Mouse (Mus musculus): Measurements from ENCODE around the gene Tsc1.

The Tsc1 gene

GRCm38 (mm10) chr2:28650526-28650925 lies 9.5 kb downstream of the Tsc1 start:
- no peak for DNase-seq

GRCm38 (mm10) chr2:28653351-28653750 lies 12.3 kb downstream of the Tsc1 start:
- no peak for DNase-seq

- peak; percentile 40 for DNase-seq
Observed at GRCm38 (mm10) chr2:28654295-28654694, 13.3 kb downstream of the Tsc1 start.

- peak; percentile 25 for DNase-seq
Observed at GRCm38 (mm10) chr2:28656216-28656615, 15.2 kb downstream of the Tsc1 start.

- no peak for DNase-seq
Observed at GRCm38 (mm10) chr2:28662891-28663290, 21.9 kb downstream of the Tsc1 start.

- DNase-seq, result no peak
Observed at GRCm38 (mm10) chr2:28665818-28666217, 24.8 kb downstream of the Tsc1 start.

GRCm38 (mm10) chr2:28671438-28671837 lies 30.4 kb downstream of the Tsc1 start:
- DNase-seq, result no peak

- DNase-seq, result no peak
Observed at GRCm38 (mm10) chr2:28676005-28676404, 35.0 kb downstream of the Tsc1 start.

- DNase-seq, result peak; percentile 39
Observed at GRCm38 (mm10) chr2:28680710-28681109, 39.7 kb downstream of the Tsc1 start.

GRCm38 (mm10) chr2:28681718-28682117 lies 40.7 kb downstream of the Tsc1 start:
- DNase-seq, result peak; percentile 34

- no peak for DNase-seq
Observed at GRCm38 (mm10) chr2:28685895-28686294, 44.9 kb downstream of the Tsc1 start.

GRCm38 (mm10) chr2:28688431-28688830 lies 47.4 kb downstream of the Tsc1 start:
- peak; percentile 55 for DNase-seq

GRCm38 (mm10) chr2:28692692-28693091 lies 51.7 kb downstream of the Tsc1 start:
- DNase-seq, result no peak

- DNase-seq, result no peak
Observed at GRCm38 (mm10) chr2:28698566-28698965, 57.5 kb downstream of the Tsc1 start.

- DNase-seq, result peak; percentile 92
Observed at GRCm38 (mm10) chr2:28699361-28700335, 58.6 kb downstream of the Tsc1 start, which contains the start of the genes Spaca9 and Ak8. Gene Spaca9, minus strand, starts transcription at chr2:28699727. Gene Ak8, plus strand, starts transcription at chr2:28700164.

- DNase-seq, result no peak
Observed at GRCm38 (mm10) chr2:28701646-28702262, 60.7 kb downstream of the Tsc1 start.

GRCm38 (mm10) chr2:28706106-28706636 lies 65.1 kb downstream of the Tsc1 start:
- DNase-seq, result no peak

- DNase-seq, result no peak
Observed at GRCm38 (mm10) chr2:28706787-28707186, 65.8 kb downstream of the Tsc1 start.

- DNase-seq, result no peak
Observed at GRCm38 (mm10) chr2:28713036-28713435, 72.0 kb downstream of the Tsc1 start.

- DNase-seq, result no peak
Observed at GRCm38 (mm10) chr2:28722419-28722818, 81.4 kb downstream of the Tsc1 start.

GRCm38 (mm10) chr2:28723912-28724311 lies 82.9 kb downstream of the Tsc1 start:
- peak; percentile 52 for DNase-seq

- DNase-seq, result no peak
Observed at GRCm38 (mm10) chr2:28727786-28728404, 86.9 kb downstream of the Tsc1 start.

- DNase-seq, result no peak
Observed at GRCm38 (mm10) chr2:28730676-28731075, 89.6 kb downstream of the Tsc1 start.
